Mouse (Mus musculus): ENCODE measurements around the gene Olfr1328.
"Not testable (repeated sequence)": the region's sequence is repeated elsewhere in the genome, so short reads cannot be mapped to it uniquely, and the experiment has no call there.

Olfr1328 gene

GRCm38 (mm10) chr4:118938512-118938911 is at the start of gene Olfr1328:
Gene Olfr1328 (minus strand): TSS chr4:118938612.
- in situ Hi-C loops (cut with MboI, MseI) = no loop called here

- in situ Hi-C loops (cut with MboI, MseI) = no loop called here
Measured at GRCm38 (mm10) chr4:118985291-118985690, 46.9 kb upstream of the Olfr1328 start.

GRCm38 (mm10) chr4:118973281-118973680 is 34.9 kb upstream of the Olfr1328 start:
- in situ Hi-C loops (cut with MboI, MseI) = loop anchor here (25.0 kb wide), 1 partner anchor 1211 kb away; the partner anchor contains the start of gene Klf17

- in situ Hi-C loops (cut with MboI, MseI) = loop anchor here (25.0 kb wide), 1 partner anchor 1205 kb away; the partner anchor contains the start of gene Klf17
Measured at GRCm38 (mm10) chr4:118967711-118968110, 29.3 kb upstream of the Olfr1328 start.

- in situ Hi-C loops (cut with MboI, MseI) = loop anchor here (25.0 kb wide), 1 partner anchor 1199 kb away; the partner anchor contains the start of gene Klf17
Measured at GRCm38 (mm10) chr4:118961141-118961628, 22.8 kb upstream of the Olfr1328 start, which contains the start of gene Lao1. Gene Lao1 (plus strand): TSS chr4:118961578.

GRCm38 (mm10) chr4:118958812-118959211 is 20.4 kb upstream of the Olfr1328 start:
- in situ Hi-C loops (cut with MboI, MseI) = loop anchor here (25.0 kb wide), 1 partner anchor 1197 kb away; the partner anchor contains the start of gene Klf17

GRCm38 (mm10) chr4:118931326-118931725 is 7.1 kb downstream of the Olfr1328 start:
- in situ Hi-C loops (cut with MboI, MseI) = not testable (repeated sequence)

- in situ Hi-C loops (cut with MboI, MseI) = not testable (repeated sequence)
Measured at GRCm38 (mm10) chr4:118917365-118917764, 21.0 kb downstream of the Olfr1328 start, which contains the start of gene Olfr1329. Gene Olfr1329 (minus strand): TSS chr4:118917465.

- in situ Hi-C loops (cut with MboI, MseI) = loop anchor here (10.0 kb wide), 1 partner anchor 1657 kb away; no protein-coding TSS in a partner anchor
Measured at GRCm38 (mm10) chr4:118901981-118902380, 36.4 kb downstream of the Olfr1328 start.

GRCm38 (mm10) chr4:118888297-118888696 is 50.1 kb downstream of the Olfr1328 start, which contains the start of gene Olfr1330:
Gene Olfr1330 (plus strand): TSS chr4:118888597.
- in situ Hi-C loops (cut with MboI, MseI) = no loop called here

All from T-helper 1 cell (primary cell).